In the genomic region with DNA sequence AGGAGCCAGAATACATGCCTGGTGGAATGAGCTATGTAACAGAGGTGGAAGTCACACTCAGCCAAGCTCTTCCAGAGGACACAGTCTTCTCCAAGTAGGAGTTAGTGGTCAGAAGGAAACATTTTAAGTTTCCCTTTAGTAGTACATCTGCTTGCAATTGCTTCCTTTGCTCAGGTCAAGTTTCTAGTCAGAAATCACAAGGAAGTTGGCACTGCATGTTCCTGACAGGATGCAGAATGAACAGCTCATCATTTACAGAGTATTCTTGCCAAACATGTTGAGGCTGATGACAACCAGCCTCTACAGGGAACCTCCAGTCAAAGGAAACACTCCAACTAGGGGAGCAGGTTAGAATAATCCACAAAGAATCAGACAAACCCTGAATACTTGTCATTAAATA, we compare ENCODE assay signal across 14 mouse cellular contexts.
"Had no signal": no experiment of that assay in that cellular context is flagged by ENCODE, and none has a peak within 500 bp of the region (broad histone marks: within the 10 kb centered on the region; RNA-seq: fewer than 3 reads in every experiment).

No protein-coding gene starts in this region.

- DNase-seq: liver, postnatal 0 days; lung, adult 2 months; lung, postnatal 14 days; lung, postnatal 36 days; retina, postnatal 1 day; right cerebral cortex, adult 18-20 months; right cerebral cortex, postnatal 25 days; spleen, adult 18-20 months; thymus, adult 18-20 months; thymus, postnatal 14 days; thymus, postnatal 36 days had no signal

- ATAC-seq: liver, postnatal 0 days; lung, postnatal 0 days; midbrain, embryonic 13.5 days; midbrain, embryonic 15.5 days had no signal
